Mouse (Mus musculus) lung, postnatal 0 days (tissue): ENCODE data around the gene Ube3b. TPM values are rescaled to one million over a fixed set of nuclear protein-coding genes. Genes with fewer than 3 reads are reported as not detected.

ENCODE experiments used
- ATAC-seq: fragments of 200-750 bp; cut with Nextera tagmentation; 2 replicates; pipeline ENCODE4 v1.8.0; 2017; ENCODE audit warnings: moderate library complexity
- DNase-seq: peaks from one replicate; pipeline ENCODE4 v3.0.0-alpha.2; 2016; ENCODE audit warnings: low spot score
- H3K27ac ChIP-seq: fragments of 300-500 bp; sonication (generic); 2 replicates; pipeline ENCODE4 v1.5.1; 2014; ENCODE audit warnings: antibody characterized with exemption, mild to moderate bottlenecking, low read length, mixed read lengths
- H3K27me3 ChIP-seq: fragments of 300-500 bp; sonication (generic); replicated peaks from 2 replicates; pipeline ENCODE4 v1.6.1; 2014; ENCODE audit warnings: low read length, mixed read lengths; ENCODE audit not compliant: insufficient read depth
- H3K36me3 ChIP-seq: fragments of 300-500 bp; sonication (generic); 2 replicates; pipeline ENCODE4 v1.6.1; 2014; ENCODE audit warnings: low read length, mixed read lengths; ENCODE audit not compliant: insufficient read depth
- H3K4me1 ChIP-seq: fragments of 300-500 bp; sonication (generic); 2 replicates; pipeline ENCODE4 v1.6.1; 2014; ENCODE audit warnings: antibody characterized with exemption, low read depth, low read length, mixed read lengths; ENCODE audit not compliant: insufficient read depth
- H3K4me2 ChIP-seq: fragments of 300-500 bp; sonication (generic); replicated peaks from 2 replicates; pipeline ENCODE4 v1.6.1; 2014; ENCODE audit warnings: low read depth, mild to moderate bottlenecking, low read length, moderate library complexity, mixed read lengths
- H3K4me3 ChIP-seq: fragments of 300-500 bp; sonication (generic); 2 replicates; pipeline ENCODE4 v1.5.1; 2014; ENCODE audit warnings: low read depth, low read length
- H3K9ac ChIP-seq: fragments of 300-500 bp; sonication (generic); replicated peaks from 2 replicates; pipeline ENCODE4 v1.6.1; 2014; ENCODE audit warnings: low read depth, mild to moderate bottlenecking
- H3K9me3 ChIP-seq: fragments of 300-500 bp; sonication (generic); 2 replicates; pipeline ENCODE4 v1.6.1; 2016; ENCODE audit warnings: low read length, mixed read lengths
- CTCF ChIP-seq: IDR thresholded peaks from 2 replicates; pipeline ENCODE4 v1.5.1; 2016; ENCODE audit warnings: antibody characterized with exemption, mild to moderate bottlenecking
- EP300 ChIP-seq: IDR thresholded peaks from 2 replicates; pipeline ENCODE4 v1.6.1; 2016; ENCODE audit warnings: antibody characterized with exemption, mild to moderate bottlenecking, control low read depth
- WGBS: fragments of 180-500 bp; shearing (Covaris S2); extraction: QIAGEN DNeasy Blood & Tissue Kit; methylation state at CpG from one replicate; pipeline ENCODE4 v1.1.7; 2014; 5-methylcytosine and 5-hydroxymethylcytosine counted together
- polyA plus RNA-seq: library from polyadenylated mRNA; unstranded; fragments of >200 nt; fragmentation: Nextera tagmentation; extraction: Ambion mirVana; gene quantifications from 2 replicates; pipeline ENCODE4 v1.2.1, GENCODE M21; 2015

Ube3b gene
- polyA plus RNA-seq = 28.9 and 30.1 TPM in 2 replicates

DNA sequence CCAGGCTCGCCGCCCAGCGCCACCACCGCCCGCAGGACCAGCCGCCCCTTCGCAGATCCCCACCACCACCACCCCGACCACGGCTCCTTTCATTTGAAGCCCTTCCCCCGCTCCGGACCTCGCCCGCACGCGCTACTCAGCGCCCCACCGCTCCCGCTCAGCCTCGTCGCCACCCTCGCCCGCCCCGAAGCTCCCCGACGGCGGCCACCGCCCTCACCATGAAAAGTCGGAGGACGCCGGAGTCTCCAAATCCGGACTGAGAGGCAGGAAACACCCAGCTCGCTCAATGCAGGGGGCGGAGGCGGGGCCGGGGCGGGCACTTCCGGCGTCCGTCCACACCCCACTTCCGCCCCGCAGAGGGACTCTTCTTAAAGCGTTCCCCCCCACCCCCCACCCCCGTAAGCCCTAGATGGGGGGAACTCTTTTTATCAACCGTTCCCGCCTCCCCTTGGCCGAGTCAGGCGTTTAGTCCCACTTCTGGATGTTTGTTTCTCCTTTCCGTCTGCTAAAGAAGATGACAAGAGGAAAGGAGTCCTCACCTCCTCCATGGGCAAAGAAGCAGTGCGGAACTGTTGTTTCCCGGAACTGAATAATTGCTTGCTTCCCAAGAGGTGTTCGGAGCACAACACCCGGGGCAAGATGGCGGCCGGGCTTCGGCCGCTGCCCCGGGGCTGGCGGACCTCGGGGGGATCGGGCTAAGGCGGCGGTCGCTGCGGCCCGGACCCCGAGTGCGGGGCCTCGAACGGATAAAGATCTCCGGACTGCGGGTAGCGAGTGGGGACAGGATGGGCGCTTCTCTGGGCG, at the start of gene Ube3b, which contains the start of gene Kctd10:
Ube3b (plus strand) TSS at position 399 of the 804 bp plus-strand sequence.
Kctd10 (minus strand) TSS at position 300 of the 804 bp plus-strand sequence.
- peak; percentile 87 for ATAC-seq
- H3K9ac ChIP-seq = peak within 1 kb of the TSS; percentile 99
- peak; percentile 96 for DNase-seq
- H3K4me3 ChIP-seq = peak within 1 kb of the TSS; percentile 94
- H3K4me1 ChIP-seq = peaks cover 41% of the 10 kb centered on the region
- H3K36me3 ChIP-seq = 0 out of 2 replicates have a peak, but pooled peaks cover 3% of the 10 kb centered on the region
- no peaks in the 10 kb centered on the region for H3K9me3 ChIP-seq
- H3K27ac ChIP-seq = peak within 1 kb of the TSS; percentile 97
- no peak for TF ChIP-seq CTCF
- TF ChIP-seq EP300 = no peak
- H3K27me3 ChIP-seq = no peaks in the 10 kb centered on the region
- peak within 1 kb of the TSS; percentile 65 for H3K4me2 ChIP-seq
- WGBS = under 1% methylated on average over 56 of the region's 74 CpGs

DNA sequence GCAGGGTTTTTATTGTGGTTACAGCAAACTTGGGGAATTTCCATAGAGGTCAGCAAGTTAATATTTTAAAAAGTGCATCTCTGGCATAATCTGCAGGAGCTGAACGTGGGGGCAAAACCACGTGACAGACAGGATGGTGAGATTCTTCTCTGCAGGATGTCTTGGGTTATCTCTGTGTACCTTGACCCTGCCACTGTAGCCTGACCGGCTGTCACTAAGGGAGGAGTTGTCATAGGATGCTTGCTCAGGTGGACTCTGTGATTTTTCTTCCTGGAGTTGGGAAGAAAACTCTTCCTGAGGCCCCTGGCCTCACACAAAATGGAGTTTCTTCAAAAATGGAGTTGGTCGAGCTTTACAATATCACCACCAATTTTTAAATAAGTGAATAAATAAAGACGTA, 37.4 kb upstream of the Ube3b start:
- Histone ChIP-seq H3K27ac (no peak overlapping the region), H3K4me2 (no peak overlapping the region), H3K4me3 (no peak overlapping the region), H3K9me3 (no peaks in the 10 kb centered on the region), H3K4me1 (no peaks in the 10 kb centered on the region), H3K9ac (no peak overlapping the region), H3K36me3 (no peaks in the 10 kb centered on the region), H3K27me3 (no peaks in the 10 kb centered on the region)
- TF ChIP-seq EP300 = no peak
- no peak for TF ChIP-seq CTCF
- 61% methylated on average over 5 of the region's 5 CpGs for WGBS
- ATAC-seq (no peak), DNase-seq (no peak)

DNA sequence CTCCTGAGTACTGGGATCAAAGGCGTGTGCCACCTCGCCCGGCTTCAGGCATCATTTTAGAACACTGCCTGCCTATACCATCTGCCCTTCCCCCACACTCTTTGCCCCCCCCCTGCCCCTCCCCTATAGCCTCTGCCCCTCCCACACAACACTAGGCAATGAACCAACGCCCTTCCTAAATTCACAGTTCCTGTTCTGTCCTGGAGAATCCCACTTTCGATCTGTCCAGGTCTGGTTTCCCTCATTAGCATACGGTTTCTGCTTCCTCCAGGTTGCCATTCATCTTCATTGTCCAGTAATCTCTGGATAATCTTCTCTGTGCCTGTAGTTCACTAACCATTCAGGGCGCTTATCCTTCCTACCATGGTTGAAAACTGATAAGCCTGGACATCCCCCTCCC, 36.8 kb upstream of the Ube3b start:
- no peaks in the 10 kb centered on the region for H3K27me3 ChIP-seq
- H3K4me1 ChIP-seq = no peaks in the 10 kb centered on the region
- H3K9me3 ChIP-seq = no peaks in the 10 kb centered on the region
- H3K27ac ChIP-seq = no peak overlapping the region
- DNase-seq = no peak
- no peak for ATAC-seq
- TF ChIP-seq CTCF = no peak
- no peak for TF ChIP-seq EP300
- no peaks in the 10 kb centered on the region for H3K36me3 ChIP-seq
- H3K9ac ChIP-seq = no peak overlapping the region
- WGBS = 83% methylated on average over 7 of the region's 7 CpGs
- no peak overlapping the region for H3K4me2 ChIP-seq
- no peak overlapping the region for H3K4me3 ChIP-seq

DNA sequence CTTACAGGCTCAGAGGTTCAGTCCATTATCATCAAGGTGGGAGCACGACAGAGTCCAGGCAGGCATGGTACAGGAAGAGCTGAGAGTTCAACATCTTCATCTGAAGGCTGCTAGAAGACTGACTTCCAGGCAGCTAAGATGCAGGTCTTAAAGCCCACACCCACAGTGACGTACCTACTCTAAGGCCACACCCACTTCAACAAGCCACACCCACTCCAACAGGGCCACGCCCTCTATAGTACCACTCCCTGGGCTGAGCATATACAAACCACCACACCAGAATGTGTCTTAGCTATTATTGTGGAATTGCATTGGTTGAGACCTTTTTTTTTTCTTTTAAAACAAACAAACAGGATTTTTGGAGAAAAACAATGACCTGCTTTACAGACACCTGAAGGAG, 34.9 kb upstream of the Ube3b start:
- Histone ChIP-seq H3K9me3 (no peaks in the 10 kb centered on the region), H3K27me3 (no peaks in the 10 kb centered on the region), H3K9ac (no peak overlapping the region), H3K36me3 (no peaks in the 10 kb centered on the region), H3K4me1 (no peaks in the 10 kb centered on the region), H3K4me3 (no peak overlapping the region), H3K27ac (no peak overlapping the region), H3K4me2 (no peak overlapping the region)
- DNase-seq (no peak), ATAC-seq (peak; percentile 52; the same call in 1 of the 2 replicates)
- no peak for TF ChIP-seq EP300
- TF ChIP-seq CTCF = no peak
- 53% methylated on average over 3 of the region's 3 CpGs for WGBS

DNA sequence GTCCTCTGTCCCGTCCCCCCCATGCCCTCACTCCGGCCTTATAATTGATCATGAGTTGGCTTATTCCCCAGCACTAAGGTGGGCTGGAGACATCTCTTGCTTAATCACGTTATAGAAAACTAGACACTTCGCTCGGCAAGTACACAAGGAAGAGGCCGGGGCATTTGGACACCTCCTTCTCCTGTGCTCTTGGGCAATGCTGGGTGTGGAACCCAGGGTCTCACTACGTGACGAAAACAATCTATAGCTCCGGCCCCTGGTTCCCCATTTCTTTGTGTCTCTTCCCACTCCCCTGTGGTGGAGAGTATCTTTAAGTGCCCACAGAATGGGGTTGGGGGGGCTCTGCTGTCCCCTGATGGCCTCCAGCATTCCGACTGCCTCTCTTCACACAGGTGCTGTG, 33.4 kb upstream of the Ube3b start:
- no peaks in the 10 kb centered on the region for H3K9me3 ChIP-seq
- no peaks in the 10 kb centered on the region for H3K4me1 ChIP-seq
- H3K4me2 ChIP-seq = no peak overlapping the region
- no peak overlapping the region for H3K27ac ChIP-seq
- no peaks in the 10 kb centered on the region for H3K27me3 ChIP-seq
- ATAC-seq (no peak), DNase-seq (no peak)
- TF ChIP-seq CTCF (no peak), EP300 (no peak)
- 73% methylated on average over 10 of the region's 10 CpGs for WGBS
- no peak overlapping the region for H3K4me3 ChIP-seq
- no peaks in the 10 kb centered on the region for H3K36me3 ChIP-seq
- H3K9ac ChIP-seq = no peak overlapping the region

DNA sequence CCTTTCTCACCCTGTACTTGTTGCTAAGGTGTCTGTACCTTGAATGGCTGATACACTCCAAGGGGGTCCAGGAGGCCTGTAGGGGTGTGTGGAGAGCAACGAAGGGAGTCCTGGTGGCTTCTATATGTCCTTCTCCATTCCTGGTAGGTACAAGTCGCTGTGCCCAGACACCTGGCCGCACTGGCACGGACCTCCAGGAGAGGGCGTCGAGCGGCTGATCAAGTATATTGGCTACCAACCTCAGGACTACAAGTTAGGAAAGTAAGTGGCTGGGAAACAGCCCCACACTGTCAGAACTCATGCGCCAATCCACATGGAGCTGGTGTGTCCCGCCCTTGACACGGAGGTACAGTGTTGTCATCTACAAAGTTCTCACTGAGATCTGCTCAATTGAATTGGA, 28.9 kb upstream of the Ube3b start:
- H3K27ac ChIP-seq = no peak overlapping the region
- WGBS = 60% methylated on average over 10 of the region's 10 CpGs

More for the DNA sequence above, 28.9 kb upstream of the Ube3b start:
- peak; percentile 55 for TF ChIP-seq CTCF
- TF ChIP-seq EP300 = no peak
- Histone ChIP-seq H3K4me1 (no peaks in the 10 kb centered on the region), H3K9me3 (no peaks in the 10 kb centered on the region), H3K4me2 (no peak overlapping the region), H3K36me3 (no peaks in the 10 kb centered on the region), H3K9ac (no peak overlapping the region), H3K27me3 (no peaks in the 10 kb centered on the region), H3K4me3 (no peak overlapping the region)
- no peak for DNase-seq
- no peak for ATAC-seq
